Mouse (Mus musculus) spleen, adult 2 months (tissue): ENCODE results near the gene Tesmin.

Source experiments
- CTCF ChIP-seq: fragments of 200-500 bp; IDR thresholded peaks from 2 replicates; pipeline ENCODE4 v1.5.1; 2011; ENCODE audit warnings: mild to moderate bottlenecking, inconsistent platforms; ENCODE audit not compliant: insufficient read depth, insufficient read length, insufficient replicate concordance; ENCODE audit errors: extremely low read depth
- POLR2A ChIP-seq: fragments of 200-500 bp; IDR thresholded peaks from 2 replicates; pipeline ENCODE4 v1.6.1; 2011; ENCODE audit warnings: low read depth, low read length, inconsistent platforms

DNA sequence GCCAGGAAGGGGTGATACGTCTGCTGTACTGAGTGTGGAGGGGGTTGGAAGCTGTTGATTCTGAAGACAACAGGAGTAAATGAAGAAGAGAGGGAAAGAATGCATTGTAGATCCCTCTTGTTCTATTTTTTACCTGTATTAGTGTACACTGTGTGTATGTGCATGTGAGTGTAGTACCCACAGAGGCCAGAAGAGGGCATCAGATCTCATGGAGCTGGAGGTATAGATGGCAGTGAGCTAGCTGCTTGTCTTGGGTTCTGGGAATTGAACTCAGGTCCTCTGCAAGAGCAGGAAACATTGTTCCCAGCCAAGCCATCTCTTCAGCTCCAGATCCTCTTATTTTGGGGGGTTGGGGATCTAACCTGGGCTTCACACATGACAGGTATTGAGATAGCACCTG lies 40.9 kb upstream of the Tesmin start:
- TF ChIP-seq CTCF (no peak), POLR2A (no peak)
